Mouse (Mus musculus): ENCODE measurements around the gene Clps. TPM values are rescaled to one million over a fixed set of nuclear protein-coding genes. Genes with fewer than 3 reads are reported as not detected.

The Clps gene
- total RNA-seq, 2 experiments from 2014 or later = not detected

Small RNA genes lying within 50 kb of the gene (microRNA-seq; reads per million reads assigned to microRNA genes)
- gene Gm25195 (0 reads per million in 2 experiments), gene Mir6969 (0 reads per million in 2 experiments)

Other genes with a start within 250 kb of the Clps start
- gene Fance, start 247.2 kb downstream of the Clps start, total RNA-seq (2021) = 10 to 100 TPM; 10.2 to 10.4 TPM
- 100 to 1,000 TPM; 541 to 620 TPM for gene Rpl10a, start 232.3 kb downstream of the Clps start, total RNA-seq (2021)
- gene Tead3, start 209.9 kb downstream of the Clps start, total RNA-seq (2021) = 10 to 100 TPM in 1 of 2 experiments, 1 to 10 TPM in 1; 9.3 to 11.5 TPM
- gene Tulp1, start 195.5 kb downstream of the Clps start, total RNA-seq (2021) = not detected
- 100 to 1,000 TPM in 1 of 2 experiments, 1 to 10 TPM in 1; 9.2 to 104 TPM for gene Fkbp5, start 43.2 kb downstream of the Clps start, total RNA-seq (2021)
- gene Armc12, start 30.0 kb downstream of the Clps start, total RNA-seq (2021) = not detected
- not detected for gene Clpsl2, start 11.4 kb downstream of the Clps start, total RNA-seq (2021)
- not detected for gene Lhfpl5, start 14.9 kb upstream of the Clps start, total RNA-seq (2021)
- 10 to 100 TPM; 24.4 to 27.8 TPM for gene Srpk1, start 61.9 kb upstream of the Clps start, total RNA-seq (2021)
- under 1 TPM; 0.33 to 0.64 TPM for gene Slc26a8, start 129.5 kb upstream of the Clps start, total RNA-seq (2021)
- 10 to 100 TPM; 60.8 to 63.8 TPM for gene Mapk14, start 130.6 kb upstream of the Clps start, total RNA-seq (2021)
- under 1 TPM in 1 of 2 experiments, not detected in 1; 0.53 TPM for gene AC170998.1, start 165.3 kb upstream of the Clps start, total RNA-seq (2021)
- gene Mapk13, start 208.5 kb upstream of the Clps start, total RNA-seq (2021) = under 1 TPM; 0.24 to 0.39 TPM
- gene Brpf3, start 240.3 kb upstream of the Clps start, total RNA-seq (2021) = 10 to 100 TPM; 14.5 to 15.0 TPM

Measured in gastrocnemius, postnatal 14 days (tissue).